Mouse (Mus musculus): ENCODE measurements around the gene Tiprl.

- TF ChIP-seq CTCF (conservative IDR thresholded peaks at IDR 0.05 in 1 of 2, IDR thresholded peaks at IDR 0.05 in 1 of 2; ENCODE audit: low read depth in 2 of 2, low read length in 2 of 2) (no peak), POLR2A (IDR thresholded peaks at IDR 0.05; ENCODE audit: low read depth, low read length) (no peak), MAX (IDR thresholded peaks at IDR 0.05; ENCODE audit: low read length) (no peak), IRF4 (IDR thresholded peaks at IDR 0.05; ENCODE audit: low read depth, low read length) (no peak), HCFC1 (IDR thresholded peaks at IDR 0.05; ENCODE audit: low read depth, low read length) (no peak), EP300 (IDR thresholded peaks at IDR 0.05; ENCODE audit: low read length) (no peak), USF1 (IDR thresholded peaks at IDR 0.05; ENCODE audit: low read depth, low read length) (no peak), TCF12 (IDR thresholded peaks at IDR 0.05; ENCODE audit: low read depth, low read length) (no peak)
Observed at GRCm38 (mm10) chr1:165179321-165179720, 57.5 kb downstream of the Tiprl start.

All from CH12.LX (cell line).